Mouse (Mus musculus): ENCODE data around the gene L3hypdh. TPM values are rescaled to one million over a fixed set of nuclear protein-coding genes. Genes with fewer than 3 reads are reported as not detected.

L3hypdh gene
- polyA plus RNA-seq, 2 experiments, result 5.2 to 6.0 TPM

- H3K27ac ChIP-seq, result no peak overlapping the region
- 24% methylated on average over 14 of the region's 14 CpGs for WGBS (ENCODE audit: insufficient replicate concordance)
- no peaks in the 10 kb centered on the region for H3K9me3 ChIP-seq (ENCODE audit: control insufficient read depth, low read length)
- DNase-seq (ENCODE audit: low read depth in 3 of 3, low spot score in 3 of 3) (peak in 1 of 3 experiments; percentile 36), ATAC-seq (ENCODE audit: insufficient read depth) (no peak)
- no peaks in the 10 kb centered on the region for H3K4me1 ChIP-seq (replicated peaks; ENCODE audit: control insufficient read depth in 2 of 2, insufficient read depth in 2 of 2, low read length in 1 of 2)
- H3K27me3 ChIP-seq (ENCODE audit: control insufficient read depth, insufficient read depth, low read length), result no peaks in the 10 kb centered on the region
- no peak overlapping the region for H3K4me2 ChIP-seq (ENCODE audit: low read depth)
- no peak overlapping the region for H3K4me3 ChIP-seq (ENCODE audit: insufficient read depth in 1 of 2, low read depth in 2 of 2, low read length in 2 of 2)
- H3K9ac ChIP-seq (replicated peaks), result no peak overlapping the region
- TF ChIP-seq CTCF (IDR thresholded peaks at IDR 0.05; ENCODE audit: low read depth) (peak; percentile 62), EP300 (IDR thresholded peaks at IDR 0.05; ENCODE audit: low read depth) (no peak)
- H3K36me3 ChIP-seq (replicated peaks; ENCODE audit: control insufficient read depth, insufficient read depth, low read depth), result no peaks in the 10 kb centered on the region
These were observed 19.5 kb upstream of the L3hypdh start for GRCm38 (mm10) chr12:72104525-72105281.

- DNase-seq (ENCODE audit: low read depth in 3 of 3, low spot score in 3 of 3), result no peak
- Histone ChIP-seq H3K4me3 (ENCODE audit: insufficient read depth in 1 of 2, low read depth in 2 of 2, low read length in 2 of 2) (no peak overlapping the region), H3K27me3 (ENCODE audit: control insufficient read depth, insufficient read depth, low read length) (no peaks in the 10 kb centered on the region), H3K9ac (replicated peaks) (no peak overlapping the region), H3K4me1 (replicated peaks; ENCODE audit: control insufficient read depth in 2 of 2, insufficient read depth in 2 of 2, low read length in 1 of 2) (no peaks in the 10 kb centered on the region), H3K4me2 (ENCODE audit: low read depth) (no peak overlapping the region), H3K9me3 (ENCODE audit: control insufficient read depth, low read length) (no peaks in the 10 kb centered on the region), H3K27ac (no peak overlapping the region), H3K36me3 (replicated peaks; ENCODE audit: control insufficient read depth, insufficient read depth, low read depth) (no peaks in the 10 kb centered on the region)
- WGBS (ENCODE audit: insufficient replicate concordance), result 72% methylated on average over 5 of the region's 5 CpGs
- ATAC-seq (ENCODE audit: insufficient read depth), result no peak
- TF ChIP-seq EP300 (IDR thresholded peaks at IDR 0.05; ENCODE audit: low read depth) (no peak), CTCF (IDR thresholded peaks at IDR 0.05; ENCODE audit: low read depth) (no peak)
These were observed 18.8 kb upstream of the L3hypdh start for GRCm38 (mm10) chr12:72104027-72104426.

GRCm38 (mm10) chr12:72102776-72103175, 17.5 kb upstream of the L3hypdh start:
- WGBS (ENCODE audit: insufficient replicate concordance), result 61% methylated on average over 6 of the region's 6 CpGs
- no peaks in the 10 kb centered on the region for H3K36me3 ChIP-seq (replicated peaks; ENCODE audit: control insufficient read depth, insufficient read depth, low read depth)
- no peak overlapping the region for H3K27ac ChIP-seq
- TF ChIP-seq EP300 (IDR thresholded peaks at IDR 0.05; ENCODE audit: low read depth) (no peak), CTCF (IDR thresholded peaks at IDR 0.05; ENCODE audit: low read depth) (no peak)
- H3K4me3 ChIP-seq (ENCODE audit: insufficient read depth in 1 of 2, low read depth in 2 of 2, low read length in 2 of 2), result no peak overlapping the region
- DNase-seq (ENCODE audit: low read depth in 3 of 3, low spot score in 3 of 3), result no peak
- no peaks in the 10 kb centered on the region for H3K9me3 ChIP-seq (ENCODE audit: control insufficient read depth, low read length)
- no peak overlapping the region for H3K9ac ChIP-seq (replicated peaks)
- no peaks in the 10 kb centered on the region for H3K4me1 ChIP-seq (replicated peaks; ENCODE audit: control insufficient read depth in 2 of 2, insufficient read depth in 2 of 2, low read length in 1 of 2)
- no peak for ATAC-seq (ENCODE audit: insufficient read depth)
- H3K27me3 ChIP-seq (ENCODE audit: control insufficient read depth, insufficient read depth, low read length), result no peaks in the 10 kb centered on the region
- no peak overlapping the region for H3K4me2 ChIP-seq (ENCODE audit: low read depth)

- WGBS (ENCODE audit: insufficient replicate concordance), result 83% methylated on average over 8 of the region's 8 CpGs
- Histone ChIP-seq H3K9ac (replicated peaks) (no peak overlapping the region), H3K9me3 (ENCODE audit: control insufficient read depth, low read length) (no peaks in the 10 kb centered on the region), H3K4me2 (ENCODE audit: low read depth) (no peak overlapping the region), H3K27ac (no peak overlapping the region), H3K27me3 (ENCODE audit: control insufficient read depth, insufficient read depth, low read length) (no peaks in the 10 kb centered on the region), H3K4me1 (replicated peaks; ENCODE audit: control insufficient read depth in 2 of 2, insufficient read depth in 2 of 2, low read length in 1 of 2) (no peaks in the 10 kb centered on the region), H3K4me3 (ENCODE audit: insufficient read depth in 1 of 2, low read depth in 2 of 2, low read length in 2 of 2) (no peak overlapping the region), H3K36me3 (replicated peaks; ENCODE audit: control insufficient read depth, insufficient read depth, low read depth) (peaks cover 2% of the 10 kb centered on the region; the same call in 1 of the 2 replicates)
- DNase-seq (ENCODE audit: low read depth in 3 of 3, low spot score in 3 of 3) (no peak), ATAC-seq (ENCODE audit: insufficient read depth) (no peak)
- TF ChIP-seq EP300 (IDR thresholded peaks at IDR 0.05; ENCODE audit: low read depth) (no peak), CTCF (IDR thresholded peaks at IDR 0.05; ENCODE audit: low read depth) (no peak)
These were observed 11.7 kb upstream of the L3hypdh start for GRCm38 (mm10) chr12:72096966-72097365.

- Histone ChIP-seq H3K27ac (no peak overlapping the region), H3K4me1 (replicated peaks; ENCODE audit: control insufficient read depth in 2 of 2, insufficient read depth in 2 of 2, low read length in 1 of 2) (peaks cover 0 to 3% of the 10 kb centered on the region in 2 experiments; a peak in 3 of 4 replicates), H3K9ac (replicated peaks) (no peak overlapping the region), H3K4me3 (ENCODE audit: insufficient read depth in 1 of 2, low read depth in 2 of 2, low read length in 2 of 2) (no peak overlapping the region), H3K27me3 (ENCODE audit: control insufficient read depth, insufficient read depth, low read length) (peaks cover under 1% of the 10 kb centered on the region; the same call in 1 of the 2 replicates), H3K4me2 (ENCODE audit: low read depth) (no peak overlapping the region), H3K9me3 (ENCODE audit: control insufficient read depth, low read length) (no peaks in the 10 kb centered on the region), H3K36me3 (replicated peaks; ENCODE audit: control insufficient read depth, insufficient read depth, low read depth) (peaks cover 2% of the 10 kb centered on the region; the same call in 1 of the 2 replicates)
- no peak for DNase-seq (ENCODE audit: low read depth in 3 of 3, low spot score in 3 of 3)
- WGBS (ENCODE audit: insufficient replicate concordance), result 70% methylated on average over 4 of the region's 4 CpGs
- no peak for ATAC-seq (ENCODE audit: insufficient read depth)
- no peak for TF ChIP-seq CTCF (IDR thresholded peaks at IDR 0.05; ENCODE audit: low read depth)
These were observed 4.6 kb upstream of the L3hypdh start for GRCm38 (mm10) chr12:72089802-72090201.
